Mouse (Mus musculus) G1E (cell line): ENCODE measurements around the gene Qprt.

Experiments
- CTCF ChIP-seq: IDR thresholded peaks from 2 replicates; pipeline ENCODE4 v1.5.1; 2012; ENCODE audit warnings: low read depth, low read length, inconsistent platforms, mixed read lengths
- GATA1 ChIP-seq: IDR thresholded peaks from 2 replicates; pipeline ENCODE4 v1.6.1; 2012; ENCODE audit warnings: borderline replicate concordance, low read length, inconsistent platforms, mixed read lengths

DNA sequence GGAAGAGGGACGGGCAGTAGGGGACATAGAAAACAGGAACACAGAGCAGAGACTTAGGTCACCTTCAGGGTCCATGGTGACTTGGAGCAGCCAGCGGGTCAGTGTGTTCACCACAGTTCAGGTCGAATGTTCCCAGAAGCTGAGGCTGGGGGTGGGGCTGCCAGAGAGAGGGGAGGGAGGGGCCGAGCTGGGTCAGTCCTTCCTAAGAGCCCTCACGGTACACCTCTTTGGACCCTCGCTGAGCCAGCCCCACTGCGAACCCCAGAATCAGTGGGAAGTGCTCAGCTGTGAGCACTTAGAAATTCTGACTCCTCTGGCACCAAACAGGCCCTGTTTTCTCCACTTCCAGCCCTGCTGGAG is at the start of gene Qprt:
- no peak for TF ChIP-seq CTCF
- TF ChIP-seq GATA1, result no peak
